Mouse (Mus musculus): ENCODE measurements around the gene Dync1i1.
A peak's percentile ranks its signal among the peaks of the same experiment; 100 is the strongest.
"Not testable (repeated sequence)": the region's sequence is repeated elsewhere in the genome, so short reads cannot be mapped to it uniquely, and the experiment has no call there.

Gene Dync1i1

GRCm38 (mm10) chr6:5725611-5726236, at the start of gene Dync1i1:
Dync1i1 (plus strand) TSS chr6:5725639.
- DNase-seq, result peak; percentile 6 to 49

GRCm38 (mm10) chr6:5679738-5680137, 45.7 kb upstream of the Dync1i1 start:
- DNase-seq, result no peak

GRCm38 (mm10) chr6:5701826-5702225, 23.6 kb upstream of the Dync1i1 start:
- no peak for DNase-seq

DNA sequence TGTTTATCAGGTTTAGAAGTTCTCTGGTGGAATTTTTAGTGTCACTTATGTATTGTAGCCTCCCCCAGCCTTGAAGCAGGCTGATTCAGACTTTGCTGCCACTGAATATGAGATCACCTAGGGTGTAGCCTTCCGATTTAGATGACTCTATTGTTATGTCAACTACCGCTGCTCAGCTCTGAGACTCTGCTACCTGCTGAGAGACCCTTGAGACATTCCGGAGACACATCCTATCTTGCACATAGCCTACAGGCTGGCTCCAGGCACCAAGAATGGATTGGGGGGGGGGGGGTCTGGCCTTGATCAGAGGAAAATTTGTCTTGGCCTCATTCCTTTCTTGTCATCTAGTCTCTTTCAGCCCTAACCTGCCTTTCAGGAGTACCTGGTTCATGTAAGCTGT, 17.5 kb upstream of the Dync1i1 start:
- not testable (repeated sequence) for DNase-seq

DNA sequence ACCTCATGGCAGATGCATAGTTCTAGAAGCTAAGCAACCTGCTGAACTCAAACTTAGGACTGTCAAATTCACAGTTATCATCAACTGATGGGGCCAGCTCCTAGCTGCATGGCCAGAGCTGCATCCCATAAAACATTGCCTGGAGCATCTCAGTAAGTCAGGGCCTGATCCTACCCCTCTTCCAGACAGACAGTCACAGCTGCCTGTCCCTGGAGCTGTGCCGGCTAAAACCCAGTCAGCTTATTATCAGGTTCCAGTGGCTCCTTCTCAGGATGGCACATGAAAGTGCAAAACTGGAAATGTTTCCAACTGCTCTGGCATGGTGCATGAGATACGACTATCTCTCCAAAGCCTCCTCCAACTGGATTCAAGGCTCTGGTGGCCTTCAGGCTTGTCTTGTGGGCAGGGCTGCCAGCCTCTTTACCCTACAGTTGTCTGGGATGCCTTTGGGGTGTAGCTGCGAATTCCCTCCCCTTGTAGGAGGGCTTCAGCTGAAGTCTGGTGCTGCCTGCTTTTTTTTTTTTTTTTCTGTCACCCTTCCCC, 15.3 kb upstream of the Dync1i1 start:
- no peak for DNase-seq

DNA sequence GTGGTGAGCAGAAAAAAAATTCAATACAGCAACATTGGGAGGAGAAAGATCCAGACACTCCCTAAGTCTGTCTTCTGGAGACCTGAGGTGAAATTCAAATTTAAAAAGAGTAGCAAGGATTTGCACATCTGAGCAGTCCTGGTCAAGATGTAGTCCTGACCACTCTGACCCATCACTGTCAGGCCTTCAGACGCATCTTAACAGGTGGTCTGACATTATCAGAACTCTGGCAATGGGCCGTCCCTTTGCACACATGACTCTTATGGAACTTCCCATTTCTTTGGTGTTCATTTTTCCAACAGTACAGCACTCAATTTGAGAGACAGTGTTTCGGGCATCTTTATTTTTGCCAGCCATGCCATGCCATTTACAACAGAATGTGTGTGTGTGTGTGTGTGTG, 12.8 kb upstream of the Dync1i1 start:
- no peak for DNase-seq

GRCm38 (mm10) chr6:5715101-5715618, 10.3 kb upstream of the Dync1i1 start:
- no peak for DNase-seq

DNA sequence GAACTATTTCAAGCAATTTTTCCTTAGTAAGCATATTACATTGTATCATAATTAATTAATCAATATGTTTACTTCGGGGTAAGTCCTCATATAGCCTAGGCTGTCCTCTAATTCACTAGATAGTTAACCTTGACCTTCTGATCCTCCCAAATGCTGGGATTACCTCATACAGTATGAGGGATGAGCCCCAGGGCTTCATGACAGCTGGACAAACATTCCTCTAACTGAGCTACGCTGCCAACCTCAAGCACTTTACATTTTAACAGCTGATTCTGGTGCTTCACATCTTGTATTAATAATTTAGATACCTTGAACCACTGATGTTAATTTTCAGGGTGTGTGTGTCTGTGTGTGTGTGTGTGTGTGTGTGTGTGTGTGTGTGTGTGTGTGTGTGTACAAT, 6.5 kb upstream of the Dync1i1 start:
- no peak for DNase-seq

- DNase-seq, result not testable (repeated sequence)
These were observed 4.7 kb upstream of the Dync1i1 start for GRCm38 (mm10) chr6:5720716-5721115.

- no peak for DNase-seq
These were observed 1.5 kb upstream of the Dync1i1 start for GRCm38 (mm10) chr6:5723986-5724385.

DNA sequence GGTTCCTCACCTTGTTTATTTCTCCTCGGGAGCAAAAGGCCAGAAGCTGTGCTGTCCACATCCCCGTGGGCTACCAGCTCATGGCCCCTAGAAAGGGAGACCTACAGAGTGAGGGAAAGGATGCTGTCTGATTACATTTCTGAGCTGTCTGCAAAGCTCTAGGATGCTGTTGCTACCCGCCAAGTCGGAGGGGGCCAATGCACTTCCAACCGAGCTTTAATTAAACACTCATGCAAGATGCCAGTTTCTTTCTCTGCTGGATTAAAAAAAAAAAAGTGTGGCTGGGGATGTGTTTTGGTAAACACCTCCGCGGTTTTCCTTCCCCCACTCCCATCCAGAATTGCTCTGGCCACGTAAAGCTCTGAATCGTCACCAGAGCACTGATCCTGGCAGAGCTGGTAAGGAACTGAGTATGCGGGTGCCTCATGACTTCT, 815 bp downstream of the Dync1i1 start:
- no peak for DNase-seq

DNA sequence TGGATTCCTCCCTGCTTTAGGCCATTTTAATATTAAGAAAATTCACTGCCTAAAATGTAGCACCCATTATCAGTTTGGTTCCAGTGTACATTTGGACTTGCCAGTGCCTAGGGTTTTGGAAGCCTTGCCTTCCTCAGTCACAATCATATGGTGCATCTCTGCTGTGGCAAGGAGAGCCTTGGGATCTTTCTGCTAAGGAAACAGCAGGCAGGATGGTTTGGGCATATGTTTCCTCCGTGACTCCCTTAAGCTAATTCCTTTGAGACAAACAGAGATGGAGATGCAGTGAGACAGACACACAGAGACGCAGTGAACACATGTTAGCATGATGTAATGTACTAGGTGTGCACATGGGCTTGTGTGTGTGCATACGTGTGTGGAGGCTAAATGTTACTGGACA, 7.8 kb downstream of the Dync1i1 start:
- DNase-seq, result no peak

GRCm38 (mm10) chr6:5734398-5734797, 9.0 kb downstream of the Dync1i1 start:
- DNase-seq, result no peak

GRCm38 (mm10) chr6:5734862-5735261, 9.4 kb downstream of the Dync1i1 start:
- no peak for DNase-seq

DNA sequence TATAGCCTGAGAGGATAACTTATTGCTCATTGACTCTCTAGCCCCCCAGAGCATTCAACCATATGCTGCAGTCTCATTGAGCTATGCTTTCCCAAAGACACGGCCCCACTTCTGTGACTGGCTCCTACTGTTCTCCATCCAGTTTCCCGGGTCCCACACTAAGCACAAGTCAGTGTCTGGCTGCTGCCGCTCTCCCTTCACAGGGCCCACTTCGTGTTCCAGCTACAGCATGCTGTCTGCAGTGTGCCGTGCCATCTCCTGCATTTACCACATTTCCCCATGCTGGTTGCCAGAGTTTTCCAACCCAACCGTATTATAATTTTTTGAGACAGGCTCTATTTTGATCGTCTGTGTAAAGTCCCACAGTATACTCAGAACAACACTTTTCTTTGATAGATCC, 14.3 kb downstream of the Dync1i1 start:
- no peak for DNase-seq

- no peak for DNase-seq
These were observed 16.1 kb downstream of the Dync1i1 start for GRCm38 (mm10) chr6:5741395-5742032.

DNA sequence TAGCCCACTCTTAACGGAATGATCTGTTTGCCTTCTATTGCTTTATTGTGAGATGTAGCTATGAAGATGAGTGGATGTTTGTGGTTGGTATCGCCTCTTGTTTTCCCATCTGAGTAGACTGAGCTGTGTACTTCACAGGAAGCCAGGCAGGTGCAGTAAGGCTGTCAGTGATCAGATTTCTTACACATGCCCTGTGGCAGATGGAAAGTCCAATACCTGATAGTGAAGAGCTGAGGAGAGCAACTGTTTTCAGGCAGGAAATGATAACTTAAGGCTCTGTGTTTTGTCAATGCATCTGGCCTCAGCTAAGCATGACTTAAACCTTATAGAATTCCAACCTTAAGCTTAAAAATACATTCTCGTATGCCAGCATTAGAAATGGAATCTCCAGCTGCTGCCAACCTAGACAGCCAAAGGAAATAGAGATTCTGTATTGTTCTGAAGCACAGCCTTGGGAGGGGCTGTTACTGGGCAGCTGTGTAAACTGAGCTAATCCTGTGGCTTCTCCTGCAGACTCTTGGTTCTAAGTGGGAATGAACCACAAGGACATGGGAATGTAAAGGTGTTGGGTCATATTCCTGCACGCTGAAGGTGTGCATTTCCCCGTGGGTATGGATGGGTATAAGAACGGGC, 24.8 kb downstream of the Dync1i1 start:
- no peak for DNase-seq

- DNase-seq, result peak in 1 of 2 experiments; percentile 9
These were observed 26.7 kb downstream of the Dync1i1 start for GRCm38 (mm10) chr6:5752128-5752527.

DNA sequence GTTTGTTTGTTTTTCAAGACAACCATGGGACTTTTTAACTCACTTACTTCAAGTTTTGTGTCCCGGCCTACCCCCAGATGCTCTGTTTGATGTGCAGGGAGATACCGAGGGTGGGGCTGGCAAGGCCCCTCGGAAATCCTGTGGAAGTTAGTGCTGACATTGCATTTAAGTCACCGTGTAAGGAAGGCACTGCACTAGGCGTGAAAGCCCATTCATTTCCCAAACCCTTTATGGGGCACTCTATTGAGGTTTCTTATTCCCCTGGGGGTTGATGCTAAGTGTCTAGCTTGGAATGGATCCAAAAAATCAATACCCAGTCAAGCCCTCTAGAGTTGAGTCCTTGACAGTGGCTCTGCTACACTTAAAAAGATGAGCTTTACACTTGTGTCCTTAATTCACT, 27.2 kb downstream of the Dync1i1 start:
- no peak for DNase-seq

DNA sequence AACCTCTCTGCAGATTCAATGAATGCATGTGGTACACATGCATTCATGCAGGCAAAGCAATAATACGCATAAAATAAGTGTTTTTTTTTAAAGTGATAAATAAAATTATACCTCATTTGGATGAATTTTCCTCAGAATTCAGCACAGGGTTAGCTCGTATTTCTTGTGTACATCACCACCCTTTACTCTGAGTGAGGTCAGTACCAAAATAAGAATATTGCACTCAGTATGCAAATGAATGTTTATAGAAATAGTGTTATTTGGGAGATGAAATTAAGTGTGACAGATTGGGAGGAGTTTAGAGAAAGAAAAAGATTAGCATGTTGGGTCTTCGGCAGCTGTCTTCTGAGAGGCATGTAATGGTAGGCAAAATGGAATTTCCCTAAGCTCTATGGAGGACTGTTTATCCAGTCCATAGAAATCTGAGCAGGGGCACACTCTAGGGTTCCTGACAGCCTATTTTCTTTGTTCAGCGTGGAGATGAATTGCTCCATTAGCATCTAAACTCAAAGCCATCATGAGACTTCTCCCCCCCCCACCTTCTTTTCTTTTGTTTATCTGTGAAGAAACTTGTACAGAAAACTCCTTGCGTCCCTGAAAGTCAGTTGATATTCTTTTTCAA, 31.2 kb downstream of the Dync1i1 start:
- no peak for DNase-seq

DNA sequence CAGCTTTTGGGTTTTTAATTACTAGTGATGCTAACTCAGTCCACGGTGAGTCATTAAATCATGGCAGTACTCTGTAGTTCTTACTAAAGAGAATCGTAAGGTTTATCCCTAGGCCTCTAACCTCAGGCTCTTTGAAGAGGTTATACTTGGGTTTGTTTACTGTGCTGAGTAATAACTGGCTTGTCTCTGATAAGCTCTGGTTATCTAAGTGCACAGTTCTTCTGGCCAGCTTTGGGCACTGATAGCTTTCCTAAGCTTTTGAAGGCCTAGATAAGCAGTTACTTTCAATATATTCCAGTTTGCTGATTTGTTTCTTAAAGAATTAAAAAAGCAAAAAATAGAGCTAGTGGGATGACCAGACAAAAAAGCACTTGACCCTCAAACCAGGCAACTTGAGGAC, 37.5 kb downstream of the Dync1i1 start:
- DNase-seq, result no peak

- no peak for DNase-seq
These were observed 43.1 kb downstream of the Dync1i1 start for GRCm38 (mm10) chr6:5768576-5768975.

DNA sequence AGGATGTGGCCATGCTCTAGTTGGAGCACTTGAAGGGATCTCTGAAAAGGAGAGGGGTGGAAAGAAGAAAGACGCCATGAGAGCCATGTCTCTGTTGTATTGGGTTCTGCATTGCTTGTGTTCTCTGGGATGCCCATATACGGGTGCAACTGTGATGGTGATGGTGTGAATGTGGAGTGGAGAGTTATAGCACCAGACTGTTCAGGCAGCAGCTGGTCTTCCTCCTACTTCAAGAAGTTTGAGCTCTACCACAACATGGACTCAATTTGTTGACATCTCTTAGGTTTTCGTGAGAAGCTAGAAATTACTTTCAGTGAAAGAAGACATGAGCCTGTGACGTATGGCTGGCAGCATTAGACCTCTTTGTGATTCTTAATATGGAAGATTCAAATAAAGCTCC, 44.8 kb downstream of the Dync1i1 start:
- no peak for DNase-seq
